Mouse (Mus musculus) embryo, embryonic 9.5 days (tissue): ENCODE results near the gene Serpine1.
"Not testable (repeated sequence)": the region's sequence is repeated elsewhere in the genome, so short reads cannot be mapped to it uniquely, and the experiment has no call there.

Experiments used
- DNase-seq: peaks from one replicate; pipeline ENCODE4 v3.0.0-alpha.2; 2017; ENCODE audit errors: extremely low spot score

The Serpine1 gene

DNA sequence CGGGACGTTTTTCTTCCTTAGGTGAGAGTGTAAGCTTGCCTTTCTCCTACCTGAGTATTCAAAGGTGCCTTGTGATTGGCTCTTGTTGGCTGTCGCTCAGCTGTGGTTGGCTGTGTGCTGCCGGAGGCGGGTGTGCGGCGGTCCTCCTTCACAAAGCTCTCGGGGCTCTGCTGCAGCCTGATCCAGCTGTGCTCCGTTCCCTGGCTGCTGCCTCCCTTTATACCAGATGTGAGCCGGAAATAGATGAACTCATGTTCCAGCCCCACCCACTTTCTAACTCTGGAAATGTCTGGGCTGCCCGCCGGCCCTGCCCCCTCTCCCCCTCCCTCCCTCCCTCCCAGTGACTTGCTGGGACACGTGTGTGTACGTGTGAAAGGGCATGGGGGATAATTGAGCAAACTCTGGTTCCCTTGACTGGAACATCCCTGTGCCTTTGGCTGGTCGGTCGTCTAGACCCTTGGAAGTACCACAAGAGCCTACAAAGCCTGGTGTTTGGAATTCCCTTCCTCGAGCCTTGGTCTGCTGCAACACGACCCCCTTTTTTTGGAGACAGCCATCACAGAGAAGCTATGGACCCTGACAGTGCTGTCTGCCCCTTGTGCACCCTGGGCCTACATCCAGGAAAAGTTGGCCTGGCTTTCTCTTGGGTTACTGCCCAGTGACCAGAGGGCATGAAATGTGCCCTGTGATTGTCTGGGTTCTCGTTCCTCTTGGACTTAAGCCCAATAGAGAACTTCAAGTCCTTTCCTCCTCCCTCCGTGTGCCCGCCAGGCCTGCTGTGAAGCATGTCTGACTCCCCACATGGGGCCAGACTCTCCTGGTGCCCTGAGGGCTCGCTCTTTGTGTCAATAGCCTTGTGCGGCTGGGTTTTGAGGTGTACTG, at the start of gene Serpine1:
TSS of gene Serpine1 (minus strand) at position 190 of the 882 bp plus-strand sequence.
- peak; percentile 63 for DNase-seq

GRCm38 (mm10) chr5:137121280-137121679, 49.2 kb upstream of the Serpine1 start:
- no peak for DNase-seq

DNA sequence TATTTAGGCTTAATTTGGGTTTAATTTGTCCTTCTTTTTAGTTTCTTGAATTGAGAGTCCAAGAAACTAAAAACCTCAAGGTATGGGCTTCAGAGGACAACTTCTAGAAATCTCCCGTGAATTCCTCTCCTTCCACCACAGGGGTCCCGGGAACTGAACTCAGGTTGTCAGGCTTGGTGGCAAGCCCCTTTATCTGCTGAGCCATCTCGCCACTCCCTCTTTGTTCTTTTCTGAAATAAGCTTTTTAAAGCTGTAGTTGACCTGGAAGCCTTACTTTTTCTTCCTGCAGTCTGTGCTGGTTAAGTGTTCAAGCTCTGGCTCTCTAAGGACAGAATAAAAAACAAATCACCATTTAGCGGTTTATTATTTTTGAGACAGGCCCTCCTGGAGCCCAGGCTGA, 46.8 kb upstream of the Serpine1 start:
- no peak for DNase-seq

DNA sequence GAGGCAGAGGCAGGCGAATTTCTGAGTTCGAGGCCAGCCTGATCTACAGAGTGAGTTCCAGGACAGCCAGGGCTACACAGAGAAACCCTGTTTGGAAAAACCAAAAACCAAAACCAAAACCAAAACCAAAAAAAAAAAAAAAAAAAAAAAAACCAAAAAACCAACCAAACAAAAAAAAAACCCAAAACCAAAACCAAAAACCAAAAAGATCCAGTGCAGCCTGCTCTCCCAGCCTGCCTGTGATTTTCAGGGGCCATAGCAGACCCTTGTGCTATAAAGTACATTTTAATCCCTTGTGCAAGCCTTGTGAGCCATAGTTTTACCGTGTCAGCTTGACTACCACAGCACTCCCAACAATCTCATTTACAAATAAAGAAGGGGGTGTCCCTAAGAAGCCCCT, 45.9 kb upstream of the Serpine1 start:
- not testable (repeated sequence) for DNase-seq

DNA sequence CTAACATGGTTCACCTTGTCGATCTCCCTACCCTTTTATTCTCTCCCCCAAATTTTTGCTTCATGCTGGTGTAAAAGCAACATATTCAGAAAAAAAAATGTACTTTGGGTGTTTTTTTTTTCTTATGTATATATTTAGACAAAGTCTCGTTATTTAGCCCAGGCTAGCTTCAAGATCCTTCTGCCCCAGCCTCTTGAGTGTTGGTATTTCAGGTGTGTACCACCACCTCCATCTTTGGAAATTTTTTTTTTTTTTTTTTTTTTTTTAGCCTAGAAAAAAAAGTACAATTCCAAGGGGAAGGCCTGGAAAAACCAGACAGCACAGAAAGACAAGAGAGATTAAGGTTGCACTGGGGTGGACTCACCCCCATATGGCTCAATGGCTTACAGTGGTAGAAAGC, 44.9 kb upstream of the Serpine1 start:
- DNase-seq: no peak

GRCm38 (mm10) chr5:137115866-137116847, 44.1 kb upstream of the Serpine1 start, which contains the start of gene Trim56:
TSS of gene Trim56 (minus strand) at chr5:137116209.
- peak; percentile 79 for DNase-seq

DNA sequence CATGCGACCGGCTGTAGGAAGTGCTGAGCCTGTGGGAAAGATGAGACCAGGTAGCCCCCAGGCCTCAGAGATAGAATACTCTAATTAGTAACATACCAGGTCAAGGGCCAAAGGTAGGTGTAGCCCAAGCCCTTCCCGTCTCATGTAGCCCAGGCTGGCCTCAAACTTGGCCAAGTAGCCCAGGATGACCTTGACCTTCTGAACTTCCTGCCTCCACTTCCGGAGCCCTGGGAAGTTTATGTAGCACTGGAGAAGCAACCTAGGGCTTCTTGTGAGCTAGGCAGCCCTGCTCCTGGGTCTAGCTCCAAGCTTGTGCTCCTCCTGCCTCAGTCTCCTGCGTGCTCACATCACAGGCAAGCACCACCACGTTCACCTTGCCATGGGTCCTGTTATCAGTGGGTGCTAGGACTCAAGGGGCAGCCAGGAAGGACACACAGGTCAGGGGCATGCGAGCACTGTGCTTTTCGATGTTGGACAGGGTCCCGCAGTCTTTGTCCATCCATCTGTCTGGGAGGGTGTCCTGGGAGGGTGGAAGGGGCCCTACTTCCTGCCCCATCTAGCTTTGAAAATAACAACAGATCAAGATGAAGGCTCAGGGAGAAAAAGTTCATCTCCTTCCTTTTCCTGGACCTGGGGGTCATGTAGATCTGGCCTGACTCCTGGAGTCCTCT, 43.0 kb upstream of the Serpine1 start:
- DNase-seq: no peak

- DNase-seq: no peak
Measured at GRCm38 (mm10) chr5:137111542-137112408, 39.7 kb upstream of the Serpine1 start.

DNA sequence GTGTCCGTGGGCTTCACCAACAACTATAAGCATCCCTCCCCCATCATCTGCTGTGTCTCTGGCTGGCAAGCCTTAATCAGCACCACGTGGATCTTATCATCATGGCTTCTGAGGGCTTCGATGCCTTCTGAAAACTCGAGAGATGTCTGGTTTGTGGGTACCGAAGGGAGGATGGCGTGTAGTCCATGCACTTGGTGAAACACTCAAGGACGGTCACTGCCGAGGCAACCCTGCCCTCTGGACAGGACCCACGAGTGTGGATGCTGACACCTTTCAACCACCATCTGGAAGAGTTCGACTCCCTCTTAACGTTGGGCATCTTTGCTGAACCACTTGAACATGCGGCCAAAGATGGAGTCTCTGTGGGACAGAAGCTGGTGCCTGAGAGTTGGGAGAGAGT, 38.8 kb upstream of the Serpine1 start:
- DNase-seq: no peak

GRCm38 (mm10) chr5:137109941-137110593, 38.0 kb upstream of the Serpine1 start:
- DNase-seq: no peak

GRCm38 (mm10) chr5:137108111-137108510, 36.0 kb upstream of the Serpine1 start:
- DNase-seq: no peak

DNA sequence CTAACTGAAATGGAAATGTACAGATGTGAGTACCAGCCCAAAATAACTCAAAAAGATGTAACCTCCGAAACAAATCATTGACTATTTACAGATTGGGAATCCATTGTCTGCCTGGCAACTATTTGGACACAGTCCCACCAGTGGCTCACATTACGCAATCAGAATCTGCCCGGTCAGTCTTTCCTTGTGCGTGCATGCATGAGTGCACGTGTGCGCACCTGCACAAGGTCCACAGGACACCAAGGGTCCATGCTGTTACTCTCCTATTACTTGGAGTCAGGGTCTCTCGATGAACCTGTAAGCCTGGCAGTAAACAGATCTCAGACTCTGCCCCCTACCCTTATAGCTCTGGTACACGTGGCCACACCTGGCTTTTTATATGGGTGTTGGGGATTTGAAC, 35.6 kb upstream of the Serpine1 start:
- DNase-seq: no peak

GRCm38 (mm10) chr5:137107024-137107423, 35.0 kb upstream of the Serpine1 start:
- DNase-seq: peak; percentile 75

DNA sequence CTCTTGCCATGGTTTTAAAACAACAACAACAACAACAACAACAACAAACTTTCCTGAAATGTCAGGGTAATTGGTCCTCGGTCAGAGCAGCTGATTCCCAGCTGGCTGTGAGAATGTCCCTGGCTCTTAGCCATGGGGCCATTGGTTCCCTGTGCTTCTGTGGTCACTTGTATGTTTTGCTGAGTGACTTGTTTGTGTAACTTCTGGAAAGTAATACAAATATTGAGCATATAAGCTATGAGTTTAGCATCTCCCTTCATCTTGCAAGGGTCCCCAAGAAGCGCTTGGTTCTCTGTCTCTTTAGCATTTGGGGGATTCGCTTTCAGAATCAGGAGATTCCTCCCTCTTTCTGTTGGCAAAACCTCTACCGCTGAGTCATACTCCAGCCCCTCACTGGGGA, 34.4 kb upstream of the Serpine1 start:
- DNase-seq: no peak

DNA sequence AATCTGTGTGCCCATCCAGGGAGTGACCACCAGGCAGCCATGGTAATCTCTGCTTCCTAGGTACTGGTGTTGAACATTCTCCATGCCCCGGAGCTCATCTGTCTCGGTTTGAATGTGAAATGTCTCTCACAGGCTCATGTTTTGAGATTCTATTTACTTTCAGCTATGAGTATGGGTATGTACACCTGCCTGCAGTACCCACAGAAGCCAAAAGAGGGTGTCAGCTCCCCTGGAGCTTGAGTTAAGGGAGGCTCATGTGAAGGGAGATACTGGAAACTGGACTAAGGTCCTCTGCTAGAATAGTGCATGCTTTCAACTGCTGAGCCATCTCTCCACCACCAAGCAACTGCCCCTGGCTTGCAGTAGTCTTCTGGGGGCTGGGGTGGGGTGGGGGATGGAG, 31.9 kb upstream of the Serpine1 start:
- DNase-seq: no peak

DNA sequence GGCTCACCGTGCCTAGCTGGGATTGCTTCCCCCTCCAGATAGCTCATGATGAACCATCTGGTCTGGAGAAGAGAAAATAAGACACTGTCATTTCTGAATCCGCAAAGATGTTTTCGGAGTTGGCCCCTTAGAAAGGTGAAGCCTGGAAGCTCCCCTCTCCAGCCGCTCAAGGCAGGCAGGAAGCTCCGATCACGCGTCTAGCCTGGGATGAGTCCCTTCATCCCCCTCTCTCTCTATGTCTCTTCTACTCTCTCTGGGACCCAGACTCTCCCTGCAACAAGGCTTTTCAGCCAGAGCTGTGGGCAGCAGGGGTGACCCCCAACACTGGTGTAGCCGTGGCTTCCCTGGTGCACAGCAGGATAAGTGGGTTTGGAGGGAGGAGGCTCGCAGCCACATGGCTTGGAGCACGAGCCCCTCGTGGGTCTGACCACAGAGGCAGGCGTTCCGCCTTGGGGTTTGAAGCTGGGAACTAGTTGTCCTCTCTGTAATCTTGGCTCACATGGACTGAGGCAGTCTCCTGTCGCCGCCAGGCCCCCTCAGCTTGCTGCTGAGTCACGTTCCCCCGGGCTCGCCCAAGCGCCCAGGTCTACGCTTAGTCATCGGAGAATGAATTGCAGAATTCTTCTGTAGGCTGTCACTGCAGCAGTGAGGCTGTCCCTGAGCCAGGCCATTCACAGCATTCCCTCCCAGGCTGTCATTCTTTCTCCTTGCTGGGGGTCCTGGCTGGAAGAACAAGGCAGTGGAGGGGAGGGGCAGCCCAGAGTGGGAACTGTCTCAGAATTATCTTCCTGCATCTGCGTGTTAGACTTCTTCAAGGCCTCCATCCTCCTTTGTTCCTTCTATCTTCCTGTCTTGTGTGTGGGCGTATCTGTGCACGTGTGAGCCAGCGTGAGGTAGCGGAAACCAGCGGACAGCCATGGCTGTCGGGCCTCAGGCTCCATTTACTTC, 30.8 kb upstream of the Serpine1 start:
- DNase-seq: peak; percentile 6

GRCm38 (mm10) chr5:137102078-137102477, 30.0 kb upstream of the Serpine1 start:
- no peak for DNase-seq

DNA sequence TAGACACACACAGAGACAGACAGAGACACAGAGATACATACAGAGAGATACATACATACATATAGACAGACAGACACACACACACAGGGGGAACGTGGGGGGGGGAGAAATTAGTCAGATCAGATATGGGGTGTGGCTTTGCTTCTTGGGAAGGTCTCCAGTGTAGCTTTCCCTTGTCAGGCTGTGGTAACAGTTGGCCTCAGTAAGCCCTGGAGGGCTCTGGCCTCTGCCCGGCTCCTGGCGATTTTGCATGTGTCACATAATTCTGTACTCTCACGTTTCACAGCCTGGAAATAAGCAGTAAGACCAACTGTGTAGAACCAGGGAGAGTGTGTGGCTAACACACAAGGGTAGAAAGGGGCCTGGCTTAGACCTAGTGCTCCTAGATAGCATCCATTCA, 28.6 kb upstream of the Serpine1 start:
- DNase-seq: no peak

DNA sequence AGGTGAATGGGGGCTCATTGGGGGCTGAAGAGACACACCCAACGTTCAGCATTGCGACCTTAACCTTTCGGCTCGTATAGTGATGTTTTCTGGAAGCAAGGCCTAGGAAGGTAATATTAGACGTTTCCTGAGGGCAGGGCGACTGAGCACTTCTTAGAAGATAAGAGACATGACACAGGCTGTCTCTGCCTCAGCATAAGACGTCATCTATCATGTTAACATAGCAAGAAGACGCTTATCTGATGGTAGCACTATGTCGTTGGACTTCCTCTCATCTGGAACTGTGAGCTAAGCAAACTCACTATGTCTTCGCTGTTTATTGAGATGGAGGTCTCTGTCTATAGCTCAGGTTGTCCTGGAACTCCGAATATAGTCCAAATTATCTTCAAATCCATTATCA, 26.4 kb upstream of the Serpine1 start:
- no peak for DNase-seq
